Mouse (Mus musculus) NIH3T3 (cell line): ENCODE results near the gene Bst1.

Experiments used
- DNase-seq: peaks from one replicate; pipeline ENCODE4 v3.0.0-alpha.2; 2012; ENCODE audit warnings: low read depth

Gene Bst1

DNA sequence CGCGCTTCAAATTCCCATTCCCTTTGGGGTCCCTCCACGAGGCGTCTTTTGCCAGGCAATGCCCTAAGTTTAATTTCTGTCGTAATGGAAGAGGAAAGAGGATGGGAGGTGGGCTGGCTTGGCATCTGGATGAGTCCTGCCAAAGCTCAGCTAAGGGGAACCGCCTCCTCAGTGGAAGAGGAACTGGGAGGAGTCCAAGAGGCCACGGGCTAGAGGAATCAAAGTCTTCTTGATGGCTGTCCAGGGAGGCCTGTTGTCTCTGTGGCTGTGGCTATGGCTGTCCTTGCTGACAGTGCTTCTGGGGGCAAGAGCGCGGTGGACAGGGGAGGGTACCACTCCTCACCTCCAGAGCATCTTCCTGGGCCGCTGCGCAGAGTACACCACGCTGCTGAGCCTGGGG lies at the start of gene Bst1:
Gene Bst1, plus strand, starts transcription at position 191 of the 400 bp plus-strand sequence.
- no peak for DNase-seq

DNA sequence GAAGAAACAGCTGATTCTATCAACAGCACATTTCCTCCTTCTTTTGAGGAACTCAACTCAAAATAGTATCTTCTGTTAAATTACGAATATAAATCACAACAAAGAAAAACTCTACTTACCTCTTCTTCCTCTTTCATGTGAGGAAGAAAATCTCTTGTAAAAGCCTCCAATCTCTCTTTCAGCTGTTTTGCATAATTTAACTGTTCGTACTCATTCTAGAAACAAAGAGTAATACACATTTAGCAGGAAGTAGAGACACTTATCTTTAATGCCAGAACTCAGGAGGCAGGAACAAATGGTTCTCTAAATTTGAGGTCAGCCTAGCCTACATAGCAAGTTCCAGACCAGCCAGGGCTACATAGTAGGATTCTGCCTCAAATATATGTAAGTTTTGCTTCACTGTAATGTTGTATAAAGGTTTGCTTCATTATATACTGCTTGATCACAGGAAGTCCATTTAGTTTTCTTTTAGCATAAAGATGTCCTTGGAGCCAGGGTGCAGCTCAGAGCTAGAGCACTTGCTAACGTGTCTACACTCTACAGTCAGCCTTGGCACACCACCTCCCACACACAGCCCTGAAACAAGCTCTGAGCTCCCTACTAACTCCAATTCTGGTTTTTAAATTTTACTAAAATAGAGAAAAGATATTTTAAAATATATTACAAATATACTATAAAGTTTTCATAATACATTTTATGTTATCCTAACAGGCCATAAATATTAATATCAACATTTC lies 47.9 kb upstream of the Bst1 start:
- DNase-seq, result no peak

DNA sequence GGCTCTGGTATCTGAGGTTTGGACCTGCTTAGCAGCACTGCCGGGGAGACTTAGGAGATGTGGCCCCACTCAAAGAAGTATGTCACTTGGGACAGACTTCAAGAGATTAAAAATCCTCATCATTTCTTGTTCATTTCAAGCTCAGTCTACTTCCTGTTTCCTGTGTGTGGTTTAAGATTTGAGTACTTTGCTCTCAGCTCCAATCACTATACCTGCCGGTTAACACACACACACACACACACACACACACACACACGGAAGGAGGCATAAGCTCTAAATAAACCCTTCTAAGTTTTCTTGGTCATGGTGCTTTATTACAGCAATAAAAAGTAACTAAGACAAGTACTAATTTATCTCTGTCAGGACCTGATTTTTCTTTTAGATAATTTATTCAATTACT lies 47.1 kb upstream of the Bst1 start:
- no peak for DNase-seq

DNA sequence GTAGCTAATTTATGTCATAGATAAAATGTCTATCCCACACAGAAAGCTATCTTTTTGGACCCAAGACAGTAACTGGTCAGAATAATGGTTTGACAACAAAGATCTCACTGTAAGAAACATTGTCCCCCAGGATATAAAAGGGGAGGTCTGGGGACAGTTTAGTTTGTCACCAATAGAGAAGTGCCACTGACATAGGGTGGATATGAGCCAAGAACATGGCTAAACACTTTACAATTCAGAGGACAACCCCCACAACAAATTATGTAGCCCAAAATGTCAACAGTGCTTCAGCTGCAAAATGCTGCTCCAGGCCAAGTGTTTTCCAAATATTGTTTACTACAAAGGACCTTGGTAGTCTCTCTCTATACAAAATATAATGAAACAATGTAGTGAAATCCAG lies 42.3 kb upstream of the Bst1 start:
- no peak for DNase-seq

DNA sequence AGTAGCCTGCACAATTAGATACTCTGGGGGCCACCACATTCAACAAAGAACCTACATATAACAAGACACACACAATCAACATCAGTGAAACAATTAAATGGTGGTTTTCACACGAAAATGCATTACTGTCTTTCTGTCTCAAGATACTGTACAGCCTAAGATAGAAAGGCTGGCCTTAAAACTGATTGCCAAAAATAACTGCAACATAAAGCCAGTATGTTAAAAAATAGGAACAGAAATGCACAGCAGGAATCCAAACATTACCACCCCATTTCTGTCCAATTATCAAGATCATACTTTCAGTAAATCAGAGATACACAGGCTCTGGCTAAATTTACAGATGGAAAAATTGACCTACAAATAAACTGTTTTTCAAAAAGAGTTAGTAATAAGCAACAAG lies 41.7 kb upstream of the Bst1 start:
- no peak for DNase-seq

DNA sequence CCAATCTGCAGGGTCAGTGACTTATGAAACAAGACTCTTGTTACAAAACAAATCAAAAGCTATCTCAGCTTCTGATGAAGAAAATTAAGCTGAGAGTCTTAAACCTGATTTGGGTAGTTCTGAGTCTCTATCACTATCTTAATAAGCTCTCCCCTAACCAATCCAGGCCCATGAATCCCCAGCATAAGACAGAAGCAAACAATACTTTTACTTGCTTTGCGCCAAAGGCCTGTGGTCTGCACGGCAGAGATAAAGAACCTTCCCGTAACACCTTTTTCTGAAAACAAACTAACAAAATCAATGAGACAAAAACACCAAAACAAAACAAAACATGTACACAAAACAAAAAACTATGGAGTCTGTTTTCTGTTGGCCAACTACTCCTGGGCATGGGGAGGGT lies 40.1 kb upstream of the Bst1 start:
- no peak for DNase-seq

DNA sequence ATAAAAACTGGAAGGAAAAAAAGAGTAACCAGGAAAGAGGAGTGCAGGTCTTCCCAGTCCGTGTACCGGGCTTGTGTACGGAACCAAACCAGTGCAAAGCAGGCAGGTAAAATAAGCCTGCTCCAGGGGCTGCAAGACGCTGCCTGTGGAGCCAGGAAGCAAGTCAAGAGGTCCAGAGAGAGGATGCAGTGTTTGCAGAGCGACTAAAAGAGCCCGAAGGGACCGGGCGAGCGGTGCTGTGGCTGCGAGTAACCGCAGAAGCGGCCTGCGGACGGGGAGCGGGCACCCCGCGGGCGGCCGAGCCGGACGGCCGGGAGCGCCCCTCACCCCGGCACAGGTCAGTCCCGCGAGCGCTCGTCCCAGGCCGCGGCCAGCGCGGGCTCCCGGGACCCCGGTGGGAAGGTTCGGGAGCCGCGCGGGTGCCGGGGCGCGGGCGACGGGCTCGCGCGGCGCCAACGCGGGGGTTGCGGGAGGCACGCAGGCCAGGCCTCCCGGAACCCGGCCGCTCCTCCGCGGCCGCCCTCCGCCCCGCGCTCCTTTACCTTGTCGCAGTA lies 37.2 kb upstream of the Bst1 start:
- no peak for DNase-seq

DNA sequence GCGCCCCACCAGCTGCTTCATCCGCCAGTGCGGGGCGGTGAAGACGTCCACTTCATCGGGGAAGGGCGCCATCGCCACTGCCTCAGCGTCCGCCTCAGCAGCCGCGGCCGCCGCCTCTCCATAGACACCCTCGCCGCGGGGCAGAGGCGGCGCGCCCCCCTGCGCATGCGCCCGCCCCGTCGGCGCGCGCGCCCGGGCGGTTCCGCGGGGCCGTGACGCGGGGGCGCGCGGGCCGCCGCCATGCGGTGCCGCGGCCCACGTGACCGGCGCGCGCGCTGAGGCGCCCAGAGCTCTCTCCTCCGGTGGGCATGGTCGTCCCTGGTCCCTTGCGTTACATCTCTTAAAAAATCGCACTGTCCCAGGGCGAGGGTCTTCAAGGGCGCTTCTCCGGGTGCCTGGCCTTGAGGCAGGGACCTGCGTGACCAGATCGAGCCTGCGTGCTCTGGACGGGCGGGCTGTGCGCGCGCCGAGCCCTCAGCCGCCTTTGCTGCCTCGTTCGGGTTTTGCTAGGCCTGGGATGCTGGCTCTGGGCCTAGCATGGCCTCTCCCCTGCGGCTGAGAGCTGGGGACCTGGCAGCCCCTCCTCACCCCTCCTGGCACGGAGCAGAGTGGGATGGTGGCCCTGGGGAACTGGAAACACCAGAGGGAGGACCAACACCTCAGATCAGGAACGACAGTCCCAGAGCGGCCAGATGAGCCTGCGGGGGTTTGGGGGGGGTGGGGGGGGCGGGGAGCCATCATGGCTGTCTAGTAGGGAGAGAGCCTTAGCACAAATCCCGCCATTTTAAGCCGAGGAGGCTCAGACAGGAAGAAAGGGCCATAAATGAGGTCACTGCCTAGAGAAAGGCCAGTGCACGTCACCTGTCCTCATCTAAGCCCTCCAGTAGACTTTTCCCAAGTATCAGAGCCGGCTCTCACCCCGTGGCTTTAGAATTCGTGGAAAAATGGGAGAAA lies 36.4 kb upstream of the Bst1 start:
- DNase-seq, result peak; percentile 91

DNA sequence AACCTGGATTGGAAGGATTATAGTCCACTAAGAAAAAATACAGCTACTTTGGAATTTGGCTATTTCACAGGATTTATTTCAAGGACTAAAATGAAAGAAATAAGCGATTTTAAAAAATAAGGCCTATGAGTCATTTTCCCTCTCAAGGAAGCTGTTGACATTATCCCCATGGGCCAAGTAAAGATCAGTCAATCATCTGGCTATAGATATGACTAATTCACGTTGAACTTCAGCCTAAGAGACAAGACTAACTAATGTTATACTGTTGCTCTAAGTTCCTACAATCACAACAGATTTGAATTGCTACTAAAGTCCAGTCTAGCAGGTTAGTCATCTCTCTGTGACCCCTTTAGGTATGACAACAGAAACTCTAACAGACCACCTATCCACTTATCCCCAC lies 34.7 kb upstream of the Bst1 start:
- peak; percentile 68 for DNase-seq

DNA sequence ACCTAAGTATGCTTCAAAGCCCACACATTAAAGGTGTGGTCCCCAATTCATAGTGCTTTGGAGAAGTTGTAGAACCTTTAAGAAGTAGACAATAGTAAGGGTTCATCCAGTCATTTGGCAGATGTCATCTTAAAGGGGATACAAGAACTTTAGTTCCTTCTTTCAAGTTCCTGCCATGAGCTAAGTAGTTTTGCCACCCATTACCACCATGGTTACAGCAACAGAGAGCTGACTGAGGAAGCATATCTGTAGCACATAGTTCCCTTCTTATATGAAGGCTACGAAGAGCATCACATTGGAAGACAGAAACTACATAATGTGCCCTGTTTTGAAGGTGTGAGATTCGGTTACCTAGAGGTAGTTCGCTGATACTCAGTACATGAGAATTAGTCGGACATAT lies 32.1 kb upstream of the Bst1 start:
- no peak for DNase-seq

DNA sequence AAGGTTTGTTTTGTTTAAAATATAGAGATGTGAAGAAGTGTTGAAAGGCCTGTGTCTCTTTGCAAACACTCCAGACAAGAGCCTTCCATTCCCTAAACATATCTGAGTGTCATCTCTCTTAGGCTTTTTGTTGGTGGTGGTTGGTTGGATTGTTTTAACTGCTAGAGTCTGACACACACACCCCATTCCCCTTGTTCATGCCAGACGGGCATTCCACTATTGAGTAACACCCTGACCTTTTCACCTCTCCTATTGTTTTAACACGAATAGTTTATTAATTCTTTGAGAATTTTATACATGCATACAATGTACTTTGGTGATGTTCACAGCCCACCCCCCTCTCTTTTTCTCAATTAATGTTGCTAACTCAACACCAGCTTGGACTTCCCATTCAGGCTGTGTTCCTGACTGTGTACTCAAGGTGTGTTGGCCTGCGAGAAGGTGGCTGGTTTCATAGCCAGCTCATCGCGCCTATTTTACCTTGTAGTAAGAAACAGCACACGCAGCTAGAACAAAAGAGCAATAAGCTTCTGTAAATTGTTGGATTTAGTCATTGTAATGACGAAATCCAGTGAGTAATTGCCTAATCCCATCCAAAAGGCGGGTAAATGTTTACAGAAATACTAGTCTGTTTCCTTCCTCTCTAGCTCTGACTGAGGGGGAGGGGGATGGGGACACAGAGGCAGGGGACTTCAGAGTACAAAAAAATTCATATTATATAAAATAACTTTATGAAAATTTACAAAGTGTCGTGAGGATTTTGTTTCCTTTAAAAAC lies 30.5 kb upstream of the Bst1 start:
- DNase-seq, result peak; percentile 70

DNA sequence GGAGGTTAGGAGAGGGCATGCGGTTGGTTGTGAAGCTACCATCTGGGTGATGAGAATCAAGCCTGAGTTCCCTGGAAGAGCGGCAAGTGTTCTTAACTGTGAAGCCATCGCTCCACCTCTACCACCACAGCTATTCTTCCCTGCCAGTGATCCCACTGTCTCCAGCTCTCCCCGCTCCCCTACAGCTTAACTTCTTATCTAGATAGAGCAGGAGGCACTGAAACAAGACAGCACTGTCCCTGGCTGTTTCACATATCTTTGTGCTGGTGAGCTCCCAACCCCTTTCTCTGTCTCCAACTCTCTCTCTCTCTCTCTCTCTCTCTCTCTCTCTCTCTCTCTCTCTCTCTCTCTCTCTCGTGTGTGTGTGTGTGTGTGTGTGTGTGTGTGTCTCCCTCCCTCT lies 26.3 kb upstream of the Bst1 start:
- no peak for DNase-seq

DNA sequence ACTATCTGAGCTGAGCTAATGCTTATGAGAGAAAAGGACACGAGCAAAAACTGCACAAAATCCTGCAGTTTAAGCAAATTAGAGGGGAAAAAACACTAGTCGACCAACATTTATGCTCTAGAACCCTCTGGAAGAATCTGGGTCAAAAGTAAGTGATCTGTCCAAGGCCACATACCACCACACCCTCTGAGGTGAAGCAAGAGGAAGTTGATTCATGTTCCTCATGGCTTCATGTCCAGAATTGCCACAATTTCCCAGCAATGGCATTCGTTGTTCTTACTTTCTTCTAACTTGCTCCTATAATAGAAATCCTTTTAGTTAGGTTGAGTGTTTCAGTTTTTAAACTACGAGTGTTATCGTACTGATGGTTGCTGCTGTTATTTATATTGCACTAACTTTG lies 19.2 kb upstream of the Bst1 start:
- DNase-seq, result peak; percentile 50

DNA sequence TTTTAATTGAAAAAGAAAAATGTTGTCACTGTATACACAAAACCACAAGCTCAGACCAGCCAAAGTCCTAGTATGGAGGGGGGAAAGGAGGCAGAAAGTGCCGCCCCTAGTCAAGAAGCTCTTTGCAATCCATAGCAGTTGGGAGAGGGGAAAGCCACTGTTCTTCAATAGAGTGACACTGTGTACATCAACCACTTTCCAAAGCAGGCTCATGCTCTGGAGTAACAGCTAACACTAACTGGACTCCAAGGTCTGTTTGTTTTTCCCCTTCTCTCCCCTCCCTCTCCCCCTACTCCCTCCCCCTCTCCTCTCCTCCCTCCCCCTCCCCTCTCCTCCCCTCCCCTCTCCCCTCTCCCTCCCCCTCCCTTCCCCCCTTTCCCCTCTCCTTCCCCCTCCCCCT lies 18.0 kb upstream of the Bst1 start:
- DNase-seq, result no peak

DNA sequence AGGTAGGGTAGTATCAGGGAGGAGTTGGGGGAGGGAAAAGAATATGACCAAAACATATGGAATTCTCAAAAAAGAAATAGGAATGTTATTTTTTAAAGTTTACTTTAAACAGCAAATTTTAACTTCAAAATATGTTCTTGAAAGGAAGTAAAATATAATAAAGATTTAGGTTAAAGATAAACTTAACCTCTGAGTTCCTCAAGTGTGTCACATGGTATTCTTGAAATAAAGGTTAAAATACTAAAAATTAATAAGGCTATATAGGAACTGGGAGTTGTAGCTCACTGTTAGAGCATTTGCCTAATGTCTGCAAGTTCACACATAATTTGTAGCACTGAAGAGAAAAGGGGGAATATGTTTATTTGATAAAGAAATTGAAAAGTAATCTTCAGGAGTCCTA lies 17.4 kb upstream of the Bst1 start:
- no peak for DNase-seq

DNA sequence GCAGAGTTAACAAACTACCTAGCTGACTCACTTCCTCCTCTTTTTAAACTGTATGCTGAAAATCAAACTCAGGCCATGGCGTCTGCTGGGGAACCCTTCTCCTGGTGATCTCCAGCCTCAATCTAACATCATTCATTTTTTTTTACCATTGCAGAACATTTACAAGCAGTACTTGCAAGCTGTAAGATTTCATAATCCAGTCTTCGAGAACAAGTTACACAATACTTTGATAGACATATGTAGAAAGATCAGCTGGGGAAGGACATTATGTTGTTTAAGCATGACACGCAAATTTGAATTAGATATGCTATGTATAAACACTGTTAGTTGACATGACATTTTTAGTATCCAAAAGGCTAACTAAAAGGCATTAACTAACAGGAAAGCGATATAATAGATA lies 16.9 kb upstream of the Bst1 start:
- no peak for DNase-seq

DNA sequence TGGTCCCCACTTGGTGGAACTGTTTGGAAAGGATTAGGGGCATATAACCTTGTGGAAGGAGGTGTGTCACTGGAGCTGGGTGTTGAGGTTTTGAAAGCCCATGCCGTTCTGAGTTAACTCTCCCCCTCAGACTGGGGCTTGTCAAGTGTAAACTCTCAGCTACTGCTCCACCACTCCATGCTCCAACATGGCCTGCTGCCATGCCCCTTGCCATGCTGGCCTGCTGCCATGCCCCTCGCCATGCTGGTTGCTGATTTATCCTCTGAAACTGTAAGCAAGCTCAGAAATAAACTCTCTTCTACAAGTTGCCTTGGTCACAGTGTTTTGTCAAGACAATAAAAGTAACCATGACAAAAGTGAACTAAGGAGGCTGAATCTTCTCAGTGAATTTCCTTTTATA lies 13.3 kb upstream of the Bst1 start:
- DNase-seq, result no peak

DNA sequence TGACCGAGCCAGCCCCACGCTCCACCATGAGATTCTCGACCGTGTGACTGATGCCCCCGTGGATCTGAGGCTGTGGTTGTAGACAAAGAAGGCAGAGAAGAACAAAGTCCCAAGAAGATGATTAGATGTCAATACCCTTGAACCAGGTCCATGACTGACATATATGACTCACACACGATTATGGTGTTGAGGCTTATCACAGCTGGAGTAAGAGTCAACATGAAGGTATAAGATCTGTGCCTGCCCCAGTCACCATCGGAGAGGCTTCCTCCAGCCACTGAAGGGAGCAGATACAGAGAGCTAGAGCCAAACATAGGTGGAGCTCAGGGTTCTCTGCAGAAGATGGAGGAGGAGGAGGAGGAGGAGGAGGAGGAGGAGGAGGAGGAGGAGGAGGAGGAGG lies 12.3 kb upstream of the Bst1 start:
- no peak for DNase-seq

DNA sequence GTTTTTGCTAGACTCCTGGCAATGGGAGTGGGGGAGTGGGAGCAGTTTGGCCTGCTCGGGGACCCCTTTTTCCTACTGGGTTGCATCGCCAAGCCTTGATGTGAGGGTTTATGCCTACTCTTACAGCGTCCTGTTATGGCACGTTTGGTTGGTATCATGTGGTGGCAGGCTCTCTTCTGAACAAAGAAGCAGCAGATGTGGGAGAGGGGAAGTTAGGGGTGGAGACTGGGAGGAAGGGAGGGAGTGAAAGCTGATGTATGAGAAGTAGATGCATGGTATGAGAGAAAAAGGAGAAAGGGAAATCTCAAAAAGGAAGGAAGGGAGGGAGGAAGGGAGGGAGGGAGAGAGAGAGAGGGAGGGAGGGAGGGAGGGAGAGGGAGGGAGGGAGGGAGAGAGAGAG lies 11.8 kb upstream of the Bst1 start:
- DNase-seq, result no peak

DNA sequence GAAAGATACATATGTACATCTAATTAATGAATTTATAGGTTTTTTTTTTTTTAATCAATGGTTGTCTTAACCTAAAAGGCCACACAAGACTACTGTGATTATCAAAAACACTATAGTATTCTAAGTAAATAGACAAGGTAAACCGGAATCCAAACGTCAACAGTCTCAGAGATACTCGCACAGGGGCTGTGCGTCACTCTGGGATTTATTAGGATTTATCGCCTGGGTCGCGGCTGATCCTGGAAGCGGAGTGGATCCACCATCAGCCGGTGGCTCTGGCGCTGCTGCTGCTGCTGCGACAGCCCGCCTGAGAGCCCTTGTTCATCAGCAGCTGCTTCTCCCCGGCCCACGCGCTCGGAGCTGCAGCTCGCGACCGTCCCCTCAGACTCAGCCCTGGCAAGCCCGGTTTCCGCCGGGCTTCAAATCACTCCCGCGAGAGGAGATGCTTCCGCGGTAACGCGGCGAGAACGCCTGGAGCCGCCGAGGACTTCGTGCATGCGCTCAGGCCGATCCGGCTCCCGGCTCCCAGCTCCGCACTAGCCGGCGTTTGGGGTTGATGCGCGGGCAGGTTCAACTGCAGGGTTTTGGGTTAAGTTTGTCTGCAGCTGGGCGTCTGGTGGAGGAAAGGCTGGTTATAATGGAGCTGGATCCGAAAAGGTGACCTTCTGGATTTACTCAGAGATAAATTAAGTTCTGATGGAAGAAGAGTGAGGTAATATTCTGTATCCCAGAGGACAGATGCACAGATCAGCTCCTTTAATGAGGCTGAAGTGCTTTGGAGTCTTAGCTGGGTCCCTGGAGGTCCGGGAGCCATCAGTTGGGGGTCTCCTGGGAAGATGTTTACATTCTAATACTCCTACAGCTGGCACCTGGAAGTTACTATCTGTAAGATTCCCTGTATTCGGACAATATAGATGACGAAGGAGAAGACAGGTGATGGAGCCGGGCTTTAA lies 10.7 kb upstream of the Bst1 start:
- peak; percentile 63 for DNase-seq

DNA sequence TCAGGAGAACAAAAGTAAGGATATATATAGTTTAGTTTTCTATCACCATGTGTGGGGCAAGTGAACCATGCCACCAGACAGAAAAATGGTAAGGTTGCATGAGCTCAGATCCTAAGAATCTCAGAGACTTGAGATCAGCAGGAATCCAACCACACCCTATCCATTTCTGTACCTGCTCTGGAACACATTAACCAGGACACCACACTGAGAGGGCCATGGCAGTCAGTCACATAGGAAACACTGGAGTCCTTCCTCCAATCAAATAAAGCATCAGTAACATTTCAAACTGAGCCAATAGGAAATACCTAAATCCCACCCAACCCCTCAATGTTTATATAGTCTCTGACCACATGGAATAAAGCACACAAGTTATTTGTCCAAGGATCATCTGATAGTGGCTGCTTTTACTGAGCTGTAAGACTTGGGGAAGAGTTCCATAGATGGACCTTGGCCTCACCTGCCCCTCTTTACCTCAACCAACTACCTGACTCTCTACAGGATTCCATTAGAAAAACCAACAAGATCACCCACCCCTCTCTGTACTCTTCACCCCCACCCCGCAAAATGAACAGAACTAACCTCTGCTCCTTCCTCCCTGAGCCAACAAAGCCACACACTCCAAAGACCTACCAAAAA lies 8.1 kb upstream of the Bst1 start:
- DNase-seq, result no peak
